Mouse (Mus musculus) ES-E14 (cell line): ENCODE measurements around the gene Sema6d.

Source experiments
- MAFK ChIP-seq: IDR thresholded peaks from 2 replicates; pipeline ENCODE4 v1.6.1; 2014; ENCODE audit warnings: mild to moderate bottlenecking, low read depth, low read length, inconsistent platforms; ENCODE audit not compliant: insufficient read depth
- ZC3H11A ChIP-seq: IDR thresholded peaks from 2 replicates; pipeline ENCODE4 v1.6.1; 2012; ENCODE audit warnings: low read depth, mild to moderate bottlenecking, inconsistent platforms, low read length, borderline replicate concordance
- ZNF384 ChIP-seq: IDR thresholded peaks from 2 replicates; pipeline ENCODE4 v1.6.1; 2012; ENCODE audit warnings: low read depth, low read length, inconsistent platforms

DNA sequence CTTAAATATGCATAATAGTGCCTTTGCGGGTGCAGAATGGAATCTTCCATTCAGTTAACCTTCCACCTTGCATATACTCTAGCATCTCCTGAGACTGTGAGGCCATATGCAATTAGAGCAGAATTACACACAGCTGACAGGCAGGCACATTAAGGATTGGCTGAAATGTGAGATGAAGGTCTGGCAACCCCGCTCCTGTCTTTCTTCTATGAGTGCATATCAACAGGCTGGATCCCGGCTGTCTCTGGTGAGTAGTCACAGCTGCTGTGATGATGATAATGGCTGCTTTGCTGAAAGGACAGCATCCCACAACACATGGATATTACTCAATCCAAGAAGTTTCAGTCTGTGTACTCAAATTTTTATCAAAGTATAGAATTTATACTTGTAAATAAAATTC, 29.9 kb upstream of the Sema6d start:
- TF ChIP-seq ZNF384 (no peak), ZC3H11A (no peak), MAFK (no peak)
